Comparison of ENCODE assay signal across 12 mouse cellular contexts in genomic region chr8:46718747-46719146, GRCm38 (mm10).
"Had no signal": no experiment of that assay in that cellular context is flagged by ENCODE, and none has a peak within 500 bp of the region (broad histone marks: within the 10 kb centered on the region; RNA-seq: fewer than 3 reads in every experiment).

No protein-coding gene starts in this region.

- H3K27me3 ChIP-seq: limb, embryonic 15.5 days; neural tube, embryonic 12.5 days had no signal

- DNase-seq: kidney, adult 8-10 months; kidney, postnatal 25 days; lung, adult 18-20 months; midbrain, embryonic 14.5 days; retina, postnatal 1 day; right cerebral cortex, postnatal 4 days had no signal

- H3K9ac ChIP-seq: limb, embryonic 15.5 days; neural tube, embryonic 12.5 days had no signal

- H3K9me3 ChIP-seq: limb, embryonic 15.5 days; midbrain, embryonic 10.5 days; neural tube, embryonic 12.5 days had no signal

- H3K36me3 ChIP-seq: limb, embryonic 15.5 days; midbrain, embryonic 10.5 days; neural tube, embryonic 12.5 days had no signal

- H3K4me1 ChIP-seq: neural tube, embryonic 12.5 days had no signal

- H3K27ac ChIP-seq: left cerebral cortex, adult 2 months; limb, embryonic 15.5 days; midbrain, embryonic 10.5 days; neural tube, embryonic 12.5 days had no signal

- ATAC-seq: intestine, postnatal 0 days had no signal

- H3K4me3 ChIP-seq: left cerebral cortex, adult 2 months; limb, embryonic 15.5 days; midbrain, embryonic 10.5 days; myocyte; neural tube, embryonic 12.5 days had no signal

- H3K4me2 ChIP-seq: limb, embryonic 15.5 days; neural tube, embryonic 12.5 days had no signal
